In the genomic region with DNA sequence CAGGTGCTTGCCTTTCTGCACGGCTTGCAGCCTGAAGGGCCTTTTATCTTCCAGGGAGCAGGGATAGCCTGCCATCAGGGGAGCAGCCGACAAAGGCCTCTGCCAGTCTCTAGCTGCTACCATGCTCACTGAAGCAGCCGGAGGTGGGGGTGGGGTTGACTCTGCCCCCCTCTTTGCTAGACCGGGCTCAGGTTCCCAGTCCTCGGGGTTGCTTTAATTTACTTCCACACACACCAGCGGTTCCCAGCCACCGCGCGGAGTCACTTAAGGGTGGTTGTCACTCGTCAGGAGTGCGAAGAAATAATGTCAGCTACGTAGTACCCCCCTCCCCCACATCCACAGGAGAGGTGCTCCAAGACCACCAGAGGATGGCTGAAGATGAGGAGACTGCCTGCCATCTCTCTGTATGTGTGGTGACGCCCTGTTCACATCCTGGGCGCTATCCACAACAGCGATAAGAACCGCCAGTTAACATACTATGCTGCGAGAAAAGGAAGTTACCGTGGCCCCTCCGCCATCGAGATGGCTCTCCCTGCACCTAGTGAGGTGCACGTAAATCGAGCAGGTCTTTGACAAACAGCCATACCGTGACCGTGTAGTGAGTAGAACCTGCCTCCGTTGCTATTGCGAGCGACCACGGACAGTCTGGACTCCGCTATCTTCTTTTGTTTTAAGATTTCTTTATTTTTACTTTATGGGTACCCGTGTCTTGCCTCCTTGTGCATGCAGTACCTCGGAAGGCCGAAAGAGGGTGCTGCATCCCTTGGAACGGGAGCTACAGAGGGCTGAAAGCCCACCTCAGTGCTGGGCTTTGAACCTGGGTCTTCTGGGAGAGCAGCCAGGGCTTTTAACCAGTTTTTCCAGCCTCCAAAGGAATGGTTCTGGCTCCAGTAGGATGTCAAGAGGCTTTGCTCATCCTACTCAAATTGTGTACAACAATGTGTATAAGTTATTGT, we compare ENCODE assay signal across 8 mouse cellular contexts. TPM values are rescaled to one million over a fixed set of nuclear protein-coding genes. Genes with fewer than 3 reads are reported as not detected.
DNase-seq lines count a peak whose midpoint lies in the region; ATAC-seq and TF ChIP-seq lines count a peak whose summit lies in the region.

No protein-coding gene starts in this region.

- no peak overlapping the region for H3K4me3 ChIP-seq in bone marrow macrophage, adult 2 months (ENCODE audit: insufficient read depth, low read length)
- H3K4me3 ChIP-seq in embryonic facial prominence, embryonic 15.5 days (replicated peaks), result peak overlapping the region; percentile 27

- peak; percentile 92 for TF ChIP-seq CTCF in bone marrow macrophage, adult 2 months (IDR thresholded peaks at IDR 0.05; ENCODE audit: low read depth, low read length)

- WGBS in embryonic facial prominence, embryonic 15.5 days, result 3% methylated on average over 33 of the region's 33 CpGs

- no peaks in the 10 kb centered on the region for H3K4me1 ChIP-seq in bone marrow macrophage, adult 2 months (ENCODE audit: control insufficient read depth, insufficient read depth, low read length)
- peaks cover 23% of the 10 kb centered on the region for H3K4me1 ChIP-seq in embryonic facial prominence, embryonic 15.5 days

- no peak for ATAC-seq in embryonic facial prominence, embryonic 15.5 days (ENCODE audit: insufficient number of reproducible peaks, low FRiP score, low TSS enrichment, low read depth)
- 0 out of 4 replicates have a peak, but pooled peaks have one; percentile 16 to 46 for ATAC-seq in hematopoietic stem cell, adult 5-6 weeks (replicated peaks in 1 of 2; ENCODE audit: insufficient read depth in 1 of 2, low FRiP score in 2 of 2, low TSS enrichment in 1 of 2, low read depth in 1 of 2, poor library complexity in 2 of 2, severe bottlenecking in 2 of 2)
- no peak for ATAC-seq in activated CD4-positive, CD25-positive, alpha-beta regulatory T cell, adult 4 months

- DNase-seq in ES-CJ7 (ENCODE audit: low read depth, low spot score), result peak; percentile 78
- DNase-seq in layer of hippocampus, adult 9-11 months, result peak; percentile 44
- peak; percentile 11 for DNase-seq in lung, postnatal 36 days
- peak; percentile 89 for DNase-seq in right cerebral cortex, postnatal 14 days

- no peak for TF ChIP-seq POLR2A in bone marrow macrophage, adult 2 months (IDR thresholded peaks at IDR 0.05; ENCODE audit: borderline replicate concordance, low read depth, low read length)

- no peak overlapping the region for H3K27ac ChIP-seq in bone marrow macrophage, adult 2 months (ENCODE audit: insufficient read depth, low read depth, low read length)
- H3K27ac ChIP-seq in embryonic facial prominence, embryonic 15.5 days (replicated peaks), result peak overlapping the region; percentile 74; the same call in 1 of the 2 replicates

- no peaks in the 10 kb centered on the region for H3K9me3 ChIP-seq in embryonic facial prominence, embryonic 15.5 days (replicated peaks)

- H3K4me2 ChIP-seq in embryonic facial prominence, embryonic 15.5 days (replicated peaks), result peak overlapping the region; percentile 42

- H3K27me3 ChIP-seq in embryonic facial prominence, embryonic 15.5 days, result peaks cover 9% of the 10 kb centered on the region; the same call in 1 of the 2 replicates

- no peaks in the 10 kb centered on the region for H3K36me3 ChIP-seq in embryonic facial prominence, embryonic 15.5 days

- H3K9ac ChIP-seq in embryonic facial prominence, embryonic 15.5 days, result no peak overlapping the region

RNA-seq across cellular contexts. Expression of a gene that starts 16.2 kb away (rescaled TPM):
- not detected in 2 replicates for polyA plus RNA-seq in bone marrow macrophage, adult 2 months (2012; ENCODE audit: insufficient read depth, insufficient read length, missing spikeins)
- not detected in 2 replicates for polyA plus RNA-seq in embryonic facial prominence, embryonic 15.5 days (2015; fragmentation: Nextera tagmentation; extraction: Ambion mirVana)
- total RNA-seq in hematopoietic stem cell, adult 5-6 weeks (2017), result not detected in 2 replicates
- polyA plus RNA-seq in activated CD4-positive, CD25-positive, alpha-beta regulatory T cell, adult 4 months (2017; shearing (Covaris generic)), result not detected

Comparison
In these comparisons a context has a peak if more than half of its experiments do, and no peak if none do; other contexts are left out.
1. DNase-seq: peak in every context shown above with its lines; median percentile 89 in right cerebral cortex, postnatal 14 days; 78 in ES-CJ7; 44 in layer of hippocampus, adult 9-11 months; 11 in lung, postnatal 36 days.
2. ATAC-seq: peak in hematopoietic stem cell, adult 5-6 weeks (2 of 2); none in embryonic facial prominence, embryonic 15.5 days (single experiment) and activated CD4-positive, CD25-positive, alpha-beta regulatory T cell, adult 4 months (single experiment).